Mouse (Mus musculus): ENCODE measurements around the gene Efnb3. TPM values are rescaled to one million over a fixed set of nuclear protein-coding genes. Genes with fewer than 3 reads are reported as not detected.

Gene Efnb3
- total RNA-seq, 2 experiments from 2014 or later, result 111 to 140 TPM

GRCm38 (mm10) chr11:69510796-69511496 lies 49.1 kb downstream of the Efnb3 start:
- DNase-seq, result peak; percentile 30 to 33

Small RNA genes lying within 50 kb of the gene (microRNA-seq; reads per million reads assigned to microRNA genes)
- 0 reads per million in 2 experiments for gene Gm27493

Other genes starting within 250 kb of the Efnb3 start
- 1 to 10 TPM; 2.8 TPM for gene Cntrob, start 236.4 kb downstream of the Efnb3 start, total RNA-seq (2021)
- gene Trappc1, start 236.2 kb downstream of the Efnb3 start, total RNA-seq (2021), result 10 to 100 TPM; 48.8 to 49.4 TPM
- gene Kcnab3, start 233.9 kb downstream of the Efnb3 start, total RNA-seq (2021), result under 1 TPM in 1 of 2 experiments, not detected in 1; 0.23 TPM
- under 1 TPM; 0.41 to 0.57 TPM for gene Rnf227, start 219.7 kb downstream of the Efnb3 start, total RNA-seq (2021)
- gene Chd3, start 190.8 kb downstream of the Efnb3 start, total RNA-seq (2021), result 10 to 100 TPM; 16.2 to 26.3 TPM
- gene Naa38, start 164.7 kb downstream of the Efnb3 start, total RNA-seq (2021), result 100 to 1,000 TPM; 112 to 118 TPM
- 10 to 100 TPM; 30.2 to 32.2 TPM for gene Cyb5d1, start 164.6 kb downstream of the Efnb3 start, total RNA-seq (2021)
- 10 to 100 TPM; 10.3 to 14.3 TPM for gene Tmem88, start 162.0 kb downstream of the Efnb3 start, total RNA-seq (2021)
- 10 to 100 TPM; 15.8 to 18.0 TPM for gene Kdm6b, start 146.5 kb downstream of the Efnb3 start, total RNA-seq (2021)
- under 1 TPM; 0.10 to 0.51 TPM for gene Dnah2, start 11.1 kb downstream of the Efnb3 start, total RNA-seq (2021)
- gene Wrap53, start 20.1 kb upstream of the Efnb3 start, total RNA-seq (2021), result 1 to 10 TPM; 5.0 to 5.4 TPM
- 10 to 100 TPM; 15.0 to 15.5 TPM for gene Trp53, start 20.2 kb upstream of the Efnb3 start, total RNA-seq (2021)
- gene Atp1b2, start 45.7 kb upstream of the Efnb3 start, total RNA-seq (2021), result 10 to 100 TPM; 15.2 to 16.4 TPM
- gene Shbg, start 57.7 kb upstream of the Efnb3 start, total RNA-seq (2021), result not detected
- 1 to 10 TPM; 3.3 to 3.8 TPM for gene Sat2, start 61.8 kb upstream of the Efnb3 start, total RNA-seq (2021)
- 10 to 100 TPM; 91.3 to 97.2 TPM for gene Fxr2, start 72.8 kb upstream of the Efnb3 start, total RNA-seq (2021)
- not detected for gene Sox15, start 95.1 kb upstream of the Efnb3 start, total RNA-seq (2021)
- 10 to 100 TPM; 12.3 to 15.6 TPM for gene Mpdu1, start 102.4 kb upstream of the Efnb3 start, total RNA-seq (2021)
- gene Cd68, start 105.9 kb upstream of the Efnb3 start, total RNA-seq (2021), result 10 to 100 TPM in 1 of 2 experiments, 1 to 10 TPM in 1; 7.3 to 10.5 TPM
- 100 to 1,000 TPM; 185 to 188 TPM for gene Eif4a1, start 112.2 kb upstream of the Efnb3 start, total RNA-seq (2021)
- gene Senp3, start 121.9 kb upstream of the Efnb3 start, total RNA-seq (2021), result 10 to 100 TPM; 27.3 to 35.1 TPM
- gene Tnfsf13, start 125.6 kb upstream of the Efnb3 start, total RNA-seq (2021), result 1 to 10 TPM; 1.5 to 1.7 TPM
- 10 to 100 TPM; 16.9 to 17.1 TPM for gene Tnfsf12, start 135.6 kb upstream of the Efnb3 start, total RNA-seq (2021)
- 1 to 10 TPM; 2.5 to 4.1 TPM for gene Tnfsfm13, start 135.9 kb upstream of the Efnb3 start, total RNA-seq (2021)
- gene Polr2a, start 198.4 kb upstream of the Efnb3 start, total RNA-seq (2021), result 10 to 100 TPM; 27.4 to 33.4 TPM
- gene Slc35g3, start 201.8 kb upstream of the Efnb3 start, total RNA-seq (2021), result not detected
- gene Zbtb4, start 205.7 kb upstream of the Efnb3 start, total RNA-seq (2021), result 10 to 100 TPM; 41.7 to 44.7 TPM
- gene Chrnb1, start 235.7 kb upstream of the Efnb3 start, total RNA-seq (2021), result 1 to 10 TPM; 2.0 to 4.6 TPM
- gene Fgf11, start 241.7 kb upstream of the Efnb3 start, total RNA-seq (2021), result 1 to 10 TPM; 2.6 to 3.0 TPM
- under 1 TPM; 0.17 to 0.49 TPM for gene Tmem102, start 245.4 kb upstream of the Efnb3 start, total RNA-seq (2021)

Data from heart, adult 18-20 months (tissue).